Mouse (Mus musculus) ZHBTc4 (cell line): ENCODE results near the gene Pgc.

Experiments used
- DNase-seq: peaks from one replicate; pipeline ENCODE4 v3.0.0-alpha.2; 2011; ENCODE audit warnings: low read depth, low spot score

Pgc gene

DNA sequence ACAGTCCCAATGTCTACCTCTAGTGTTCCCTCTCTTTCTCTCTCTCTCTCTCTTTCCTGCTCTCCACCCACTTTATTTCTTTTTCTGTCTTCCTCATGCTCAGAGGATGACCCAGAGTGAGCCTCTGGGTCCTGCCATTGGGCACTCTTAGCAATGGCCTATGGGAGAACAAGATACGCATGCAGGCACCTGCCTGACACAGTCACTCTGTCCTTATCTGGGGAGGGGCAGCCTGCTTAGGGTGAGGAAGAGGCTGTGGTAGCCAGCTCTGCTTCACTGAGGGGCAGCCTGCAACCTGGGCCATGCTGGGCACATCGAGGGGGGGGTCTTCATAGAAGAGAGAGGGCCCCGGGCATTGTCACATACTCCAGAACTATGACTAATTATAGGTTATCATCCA, 23.0 kb downstream of the Pgc start:
- DNase-seq: no peak

- no peak for DNase-seq
Measured at GRCm38 (mm10) chr17:47750101-47750500, 23.5 kb downstream of the Pgc start.

- peak; percentile 64 for DNase-seq
Measured at GRCm38 (mm10) chr17:47751811-47752210, 25.2 kb downstream of the Pgc start.

DNA sequence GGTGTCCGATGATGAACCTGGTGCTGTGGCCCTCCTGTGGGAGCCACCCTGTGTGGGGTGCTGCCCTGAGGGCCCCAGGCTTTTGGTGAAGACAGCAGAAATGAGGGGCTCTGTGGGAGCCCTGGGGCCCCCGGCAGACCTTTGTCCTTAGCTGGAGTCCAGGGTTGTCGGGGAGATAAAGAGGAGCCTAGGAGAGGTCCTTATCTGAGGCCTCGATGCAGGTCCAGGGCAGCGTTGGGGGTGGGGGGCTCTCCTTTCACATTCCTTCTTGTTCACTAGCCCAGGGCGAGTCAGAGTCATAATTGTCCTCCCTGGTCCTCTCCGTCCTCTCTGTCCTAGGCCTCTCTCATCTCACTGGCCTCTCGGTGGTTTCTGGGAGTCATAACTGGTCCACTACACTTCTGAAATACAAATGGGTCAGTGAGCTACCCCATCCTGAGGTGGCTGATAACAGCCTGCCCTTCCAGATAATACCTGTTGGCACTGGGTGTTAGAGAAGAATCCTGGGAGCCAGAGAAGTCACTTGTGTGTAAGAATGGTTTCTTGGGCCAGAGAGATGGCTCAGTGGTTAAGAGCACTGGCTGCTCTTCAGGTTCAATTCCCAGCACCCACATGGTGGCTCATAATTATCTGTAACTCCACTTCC, 26.6 kb downstream of the Pgc start:
- DNase-seq: no peak

DNA sequence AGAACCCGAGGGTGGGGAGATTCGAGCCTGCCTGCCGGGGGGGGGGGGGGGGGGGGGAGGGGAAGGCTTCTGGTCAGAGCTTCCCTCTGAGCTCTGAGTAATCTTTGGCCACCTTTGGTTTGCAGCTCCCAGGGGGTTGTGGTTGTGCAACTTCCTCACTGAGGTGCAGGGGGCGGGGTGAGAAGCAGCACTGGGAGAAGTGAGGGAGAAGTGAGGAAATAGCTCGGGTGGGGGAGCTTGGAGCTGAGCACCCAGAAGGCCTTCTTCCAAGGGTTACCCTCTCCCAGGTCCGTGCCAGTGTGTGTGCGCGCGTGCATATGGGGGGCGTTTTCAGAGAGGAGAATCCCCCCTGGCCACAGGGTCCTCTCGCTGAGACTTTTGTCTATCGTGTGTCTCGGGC, 27.6 kb downstream of the Pgc start:
- DNase-seq: no peak

DNA sequence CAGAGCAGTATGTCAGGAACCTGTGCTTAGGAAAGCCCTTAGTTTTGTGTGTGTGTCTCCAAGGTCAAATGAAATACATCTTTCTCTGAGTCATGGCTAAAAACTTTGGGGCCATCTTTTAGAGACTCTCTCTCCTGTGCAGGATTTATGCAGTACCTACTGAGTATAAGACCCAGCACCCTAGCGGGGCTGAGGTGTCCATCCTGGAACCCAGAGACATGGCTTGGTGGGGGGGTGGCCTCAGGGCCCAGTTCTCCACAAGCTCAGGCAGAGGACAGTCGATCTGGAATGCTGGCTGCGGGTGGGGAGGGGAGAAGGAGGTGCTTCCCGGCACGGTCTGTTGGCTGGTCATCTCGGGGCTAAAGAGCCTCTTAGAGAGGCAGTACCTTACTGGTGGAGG, 29.7 kb downstream of the Pgc start:
- DNase-seq: no peak

DNA sequence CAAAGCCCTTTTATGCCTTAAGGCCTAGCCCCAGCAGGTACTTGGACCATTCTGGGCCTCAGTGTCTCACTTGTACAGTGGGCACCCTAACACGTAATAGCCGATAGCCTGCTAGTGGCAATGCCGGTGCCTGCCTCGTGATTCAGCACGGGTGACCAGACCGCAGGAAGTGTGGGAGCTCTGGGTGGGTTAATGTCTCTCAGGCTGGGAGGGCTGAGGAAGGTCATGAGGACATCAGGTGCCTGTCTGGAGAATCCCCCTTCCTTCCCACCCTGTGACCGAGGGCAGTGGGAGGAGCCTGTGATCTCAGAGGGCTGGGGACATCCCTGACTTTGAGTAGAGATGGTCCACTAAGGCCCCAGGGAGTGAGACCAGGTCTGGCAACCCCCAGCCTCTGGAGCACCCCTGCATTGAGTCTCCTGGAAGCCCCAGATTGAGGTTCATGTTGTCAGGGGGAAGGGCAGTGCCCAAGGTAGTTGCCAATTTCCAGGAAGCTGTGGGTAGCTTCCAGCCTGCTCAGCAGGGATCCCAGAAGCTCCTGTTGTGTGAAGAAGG, 30.5 kb downstream of the Pgc start:
- DNase-seq: no peak

DNA sequence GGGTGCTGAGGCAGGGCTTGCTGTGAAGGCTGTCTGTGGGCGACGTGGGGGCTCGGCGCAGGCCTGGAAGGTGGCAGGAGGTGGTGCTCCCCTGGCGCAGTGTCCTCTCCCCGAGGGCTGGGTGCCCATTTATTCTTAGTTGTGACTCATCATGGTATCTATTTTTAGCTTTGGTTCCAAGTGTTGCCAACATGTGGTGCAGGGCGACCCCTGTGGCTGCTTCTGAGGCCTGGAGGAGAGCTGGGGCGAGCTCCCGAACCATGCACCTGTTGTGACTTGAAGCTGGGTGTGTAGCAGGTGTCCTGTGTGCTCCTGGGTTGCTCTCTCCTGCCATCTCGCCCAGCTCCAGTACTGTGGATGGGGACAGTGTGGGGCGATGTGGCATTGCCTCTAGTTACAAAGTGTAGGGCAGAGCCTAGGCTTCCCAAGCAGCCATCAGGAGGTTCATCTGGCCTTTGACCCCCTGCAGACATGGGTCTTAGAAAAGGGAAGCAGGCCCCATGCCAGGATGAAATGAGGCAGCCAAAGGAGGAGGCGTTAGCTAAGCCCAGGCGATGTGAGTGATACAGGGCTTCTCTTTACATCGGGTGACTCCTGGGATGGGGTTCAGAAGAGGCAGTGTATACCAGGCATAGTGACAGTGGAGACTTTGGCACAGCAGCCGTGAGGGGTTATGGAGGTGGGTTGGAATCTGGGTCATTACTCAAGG, 33.2 kb downstream of the Pgc start:
- no peak for DNase-seq

DNA sequence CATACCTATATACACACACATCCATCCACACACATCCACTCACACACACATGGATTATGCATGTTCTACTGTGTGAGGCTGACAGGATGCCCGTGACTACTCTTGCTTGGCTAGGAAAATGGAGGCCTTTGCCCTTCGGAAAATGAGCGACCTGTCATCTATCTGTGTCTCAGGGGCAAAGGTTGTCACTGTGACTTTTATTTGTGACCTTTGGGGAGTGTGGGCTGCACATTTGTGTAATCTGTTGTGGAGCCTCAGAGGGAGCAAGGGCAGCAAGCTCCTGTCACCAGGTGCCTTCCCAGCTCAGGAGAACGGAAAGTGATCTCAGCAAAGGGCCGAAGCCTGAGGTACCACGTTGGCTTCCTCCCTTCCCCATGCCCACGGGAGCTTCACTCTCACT, 35.4 kb downstream of the Pgc start:
- no peak for DNase-seq

GRCm38 (mm10) chr17:47762518-47763340, 36.1 kb downstream of the Pgc start:
- DNase-seq: no peak

DNA sequence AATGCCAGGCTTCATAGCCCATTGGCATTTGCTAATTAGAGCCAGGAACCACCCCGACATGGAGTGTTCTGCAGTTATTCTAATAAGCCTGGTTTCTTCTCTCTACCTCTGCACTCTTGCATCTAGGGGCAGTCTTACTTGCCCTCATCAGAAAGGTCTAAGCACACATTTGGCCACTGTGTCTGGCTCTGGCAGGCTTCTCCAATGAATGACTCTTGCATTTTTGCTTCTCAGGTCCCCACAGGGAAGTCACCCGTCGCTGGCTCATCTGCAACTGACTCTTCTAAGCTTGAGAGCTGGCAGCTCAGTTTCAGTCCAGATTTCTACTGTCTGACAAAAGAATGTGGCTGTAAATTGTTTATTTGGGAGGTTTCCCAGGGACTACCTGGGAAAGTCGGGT, 39.3 kb downstream of the Pgc start:
- no peak for DNase-seq

DNA sequence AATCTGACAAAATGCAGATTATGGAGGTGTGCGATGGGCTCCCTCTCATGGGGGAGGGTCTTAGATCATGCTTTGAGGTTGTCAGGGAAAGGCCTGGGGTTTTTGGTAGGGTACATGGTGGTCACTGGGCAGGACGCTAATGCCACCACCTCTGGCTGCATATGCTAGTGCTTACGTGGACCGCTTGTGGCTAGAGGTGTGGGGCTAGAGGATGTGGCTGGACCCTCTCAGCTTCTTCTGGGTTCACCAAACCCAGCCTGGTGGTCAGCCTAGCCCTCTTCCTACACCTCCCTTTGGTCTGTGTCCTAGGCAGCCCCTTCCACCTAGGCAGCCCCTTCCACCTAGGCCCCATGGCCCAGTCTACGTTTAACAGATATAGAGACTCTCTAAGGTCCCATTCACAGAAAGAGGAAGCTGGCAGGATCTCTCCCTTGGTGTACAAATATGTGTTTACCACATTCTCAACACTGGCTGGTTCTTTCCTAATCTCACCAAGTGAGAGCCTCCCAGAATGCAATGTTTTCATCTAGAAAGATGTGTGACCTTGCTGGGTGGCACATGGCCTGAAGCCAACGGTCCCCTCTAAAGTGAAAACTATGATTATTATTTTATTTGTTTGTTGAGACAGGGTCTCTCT, 39.9 kb downstream of the Pgc start:
- DNase-seq: no peak

DNA sequence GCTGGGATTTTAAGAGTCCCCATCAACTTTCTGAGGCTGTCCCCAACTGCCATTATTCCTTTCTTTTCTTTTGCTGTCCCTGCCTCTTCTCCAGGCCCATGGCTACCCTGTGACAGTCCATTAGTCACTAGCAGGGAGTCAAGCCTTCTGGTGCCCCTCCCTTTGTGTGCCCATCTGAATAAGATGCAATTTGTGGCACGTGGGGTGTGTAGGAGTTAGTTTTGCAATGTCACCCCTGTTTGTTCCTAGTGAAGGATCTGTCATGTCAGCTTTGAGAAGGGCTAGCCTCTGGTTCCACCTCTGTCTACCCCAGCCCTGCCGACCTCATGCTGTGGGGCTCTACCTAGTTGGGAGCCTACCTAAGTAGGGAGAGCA, 40.4 kb downstream of the Pgc start:
- DNase-seq: no peak

GRCm38 (mm10) chr17:47767456-47768141, 41.0 kb downstream of the Pgc start:
- DNase-seq: no peak

- peak; percentile 42 for DNase-seq
Measured at GRCm38 (mm10) chr17:47768707-47769276, 42.1 kb downstream of the Pgc start.

DNA sequence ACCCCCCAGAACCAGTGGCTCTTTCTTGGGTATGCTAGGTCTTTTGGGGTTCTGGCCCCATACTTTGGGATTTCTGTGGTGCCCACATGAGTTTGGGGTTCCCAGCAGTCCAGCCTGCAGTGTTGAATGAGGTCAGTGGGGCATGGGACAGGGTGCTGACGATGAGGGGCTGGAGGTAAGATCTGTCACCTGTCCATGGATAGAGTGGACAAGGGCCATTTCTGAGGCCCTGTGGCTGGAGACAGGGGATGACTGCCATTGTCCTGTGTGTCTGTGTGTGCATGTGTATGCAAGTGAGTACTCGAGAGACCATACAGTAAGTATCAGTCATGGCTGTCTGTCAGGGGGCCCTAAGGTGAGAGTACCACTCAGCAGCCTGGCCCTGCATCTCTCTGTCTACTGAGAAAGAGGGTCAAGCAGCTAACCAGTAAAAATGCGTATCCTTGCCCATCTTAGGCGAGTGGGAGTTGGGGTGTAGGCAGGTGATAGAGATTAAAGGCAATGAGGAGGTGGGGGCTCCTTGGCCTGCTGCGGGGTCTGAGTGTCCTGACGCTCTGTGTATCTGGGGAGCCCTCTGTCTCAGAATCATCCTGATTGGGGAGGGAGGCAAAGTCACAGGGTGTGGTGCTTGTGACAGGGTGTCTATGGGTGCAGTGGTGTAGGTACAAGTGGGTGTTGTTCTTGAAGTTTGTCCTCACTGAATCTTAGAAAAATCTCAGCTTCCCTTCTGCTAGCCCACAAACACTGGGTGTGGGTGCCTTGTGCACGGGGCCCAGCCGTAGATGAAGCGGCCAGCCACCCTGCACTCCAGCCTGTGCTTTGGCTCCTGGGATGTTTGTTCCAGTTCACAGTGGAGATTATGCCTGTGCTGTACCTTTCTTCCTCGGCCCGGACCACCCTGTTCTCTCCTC, 43.0 kb downstream of the Pgc start:
- DNase-seq: no peak

DNA sequence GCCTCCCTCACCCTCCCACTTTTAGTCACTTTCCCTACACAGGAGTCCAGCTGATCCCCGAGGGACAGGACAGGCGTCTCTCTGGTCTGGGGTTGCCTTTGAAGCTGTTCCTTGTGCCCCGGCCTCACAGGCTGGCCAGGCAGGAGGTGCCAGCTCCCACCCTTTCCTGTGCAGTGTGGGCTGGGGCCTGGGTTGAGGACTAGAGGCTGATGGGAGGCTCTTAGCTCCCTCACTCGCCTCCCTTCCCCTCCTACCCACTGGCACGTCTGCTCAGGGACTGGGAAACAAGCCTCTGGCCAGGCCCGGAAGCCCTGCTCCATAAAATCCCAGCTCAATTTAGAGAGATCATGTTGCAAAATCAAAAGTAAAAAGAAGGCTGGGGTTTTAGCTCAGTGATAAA, 47.0 kb downstream of the Pgc start:
- DNase-seq: no peak

DNA sequence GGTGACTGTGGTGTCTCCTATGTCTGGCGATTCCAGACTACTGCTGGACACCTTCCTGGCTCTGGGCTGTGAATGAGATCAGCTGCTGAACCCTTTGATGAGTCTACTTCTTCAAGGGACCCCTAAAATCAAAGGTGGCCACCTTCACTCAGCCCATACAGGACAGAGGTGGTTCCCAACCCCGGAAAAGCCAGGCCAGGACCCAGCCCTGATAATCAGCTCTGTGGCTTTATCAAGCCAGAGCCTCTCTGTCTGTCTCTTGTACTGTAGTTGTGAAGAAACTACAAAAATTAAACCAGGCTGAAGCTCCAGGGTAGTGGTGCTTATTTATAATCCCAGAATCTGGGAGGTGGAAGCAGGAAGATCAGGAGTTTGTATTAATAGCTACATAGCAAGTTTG, 50.5 kb downstream of the Pgc start:
- DNase-seq: no peak

- DNase-seq: no peak
Measured at GRCm38 (mm10) chr17:47780470-47780869, 53.8 kb downstream of the Pgc start.

- peak; percentile 88 for DNase-seq
Measured at GRCm38 (mm10) chr17:47782486-47782885, 55.8 kb downstream of the Pgc start.
